Mouse (Mus musculus): Measurements from ENCODE around the gene Aldh3a2.

DNA sequence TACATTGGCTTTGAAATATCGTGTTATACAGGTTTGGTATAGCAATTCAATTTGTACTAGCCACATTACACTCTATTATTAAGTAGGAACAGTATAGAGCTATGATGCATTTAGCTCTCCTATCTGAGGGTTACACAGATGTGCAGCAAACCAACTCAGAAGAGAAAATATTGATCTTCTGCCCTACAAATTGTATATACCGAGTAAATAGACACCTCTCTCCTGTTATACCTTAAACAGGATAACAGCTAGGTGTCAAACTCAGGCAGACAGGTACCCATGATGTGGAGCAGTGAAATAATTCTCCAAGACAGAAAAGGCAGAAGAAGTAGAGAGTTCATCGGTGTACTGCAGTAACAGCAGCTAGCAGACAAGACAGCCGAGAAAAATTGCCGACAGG lies 91.5 kb downstream of the Aldh3a2 start:
- TF ChIP-seq CTCF (IDR thresholded peaks at IDR 0.05; ENCODE audit: low read depth): no peak
- no peak for TF ChIP-seq EP300 (IDR thresholded peaks at IDR 0.05; ENCODE audit: low read depth)

Measured in liver, embryonic 14.5 days (tissue).